Mouse (Mus musculus) forelimb bud, embryonic 11.5 days (tissue): ENCODE results near the gene Olfr689.
"Not testable (repeated sequence)": the region's sequence is repeated elsewhere in the genome, so short reads cannot be mapped to it uniquely, and the experiment has no call there.

Experiments
- DNase-seq: peaks from one replicate; pipeline ENCODE4 v3.0.0-alpha.2; 2012; ENCODE audit warnings: low read depth, low spot score

Gene Olfr689

GRCm38 (mm10) chr7:105310865-105311264 is at the start of gene Olfr689:
Gene Olfr689 (plus strand): TSS chr7:105311165.
- DNase-seq: no peak

- no peak for DNase-seq
Measured at GRCm38 (mm10) chr7:105272426-105272825, 38.5 kb upstream of the Olfr689 start.

GRCm38 (mm10) chr7:105287795-105288194 is 23.2 kb upstream of the Olfr689 start, which contains the start of gene Olfr688:
Gene Olfr688 (plus strand): TSS chr7:105288095.
- DNase-seq: no peak

- no peak for DNase-seq
Measured at GRCm38 (mm10) chr7:105290051-105290450, 20.9 kb upstream of the Olfr689 start.

- no peak for DNase-seq
Measured at GRCm38 (mm10) chr7:105325302-105325701, 14.3 kb downstream of the Olfr689 start.

GRCm38 (mm10) chr7:105334004-105334403 is 23.0 kb downstream of the Olfr689 start, which contains the start of gene Olfr690:
Gene Olfr690 (minus strand): TSS chr7:105334104.
- DNase-seq: no peak

- DNase-seq: no peak
Measured at GRCm38 (mm10) chr7:105342170-105342569, 31.2 kb downstream of the Olfr689 start, which contains the start of gene Olfr691. Gene Olfr691 (minus strand): TSS chr7:105342270.

GRCm38 (mm10) chr7:105342752-105343151 is 31.8 kb downstream of the Olfr689 start:
- no peak for DNase-seq

- DNase-seq: not testable (repeated sequence)
Measured at GRCm38 (mm10) chr7:105356064-105356463, 45.1 kb downstream of the Olfr689 start.

- DNase-seq: not testable (repeated sequence)
Measured at GRCm38 (mm10) chr7:105356487-105356886, 45.5 kb downstream of the Olfr689 start.

GRCm38 (mm10) chr7:105361713-105362112 is 50.7 kb downstream of the Olfr689 start:
- DNase-seq: no peak

- no peak for DNase-seq
Measured at GRCm38 (mm10) chr7:105367268-105367667, 56.3 kb downstream of the Olfr689 start.

- no peak for DNase-seq
Measured at GRCm38 (mm10) chr7:105367930-105368329, 57.0 kb downstream of the Olfr689 start, which contains the start of gene Olfr692. Gene Olfr692 (plus strand): TSS chr7:105368230.

- DNase-seq: no peak
Measured at GRCm38 (mm10) chr7:105368521-105368920, 57.6 kb downstream of the Olfr689 start.
